Mouse (Mus musculus) G1E (cell line): ENCODE measurements around the gene Gnb3.

Source experiments
- CTCF ChIP-seq: IDR thresholded peaks from 2 replicates; pipeline ENCODE4 v1.5.1; 2012; ENCODE audit warnings: low read depth, low read length, inconsistent platforms, mixed read lengths
- GATA1 ChIP-seq: IDR thresholded peaks from 2 replicates; pipeline ENCODE4 v1.6.1; 2012; ENCODE audit warnings: borderline replicate concordance, low read length, inconsistent platforms, mixed read lengths
- GATA2 ChIP-seq: IDR thresholded peaks from 2 replicates; pipeline ENCODE4 v1.6.1; 2012; ENCODE audit warnings: low read depth, low read length, inconsistent platforms, borderline replicate concordance
- POLR2AphosphoS5 ChIP-seq: IDR thresholded peaks from 2 replicates; pipeline ENCODE4 v1.6.1; 2012; ENCODE audit warnings: low read depth, low read length, inconsistent platforms; ENCODE audit not compliant: insufficient replicate concordance
- TAL1 ChIP-seq: conservative IDR thresholded peaks from 2 replicates; pipeline ENCODE4 v1.6.1; 2012; ENCODE audit warnings: low read depth, low read length, inconsistent platforms, mixed read lengths

DNA sequence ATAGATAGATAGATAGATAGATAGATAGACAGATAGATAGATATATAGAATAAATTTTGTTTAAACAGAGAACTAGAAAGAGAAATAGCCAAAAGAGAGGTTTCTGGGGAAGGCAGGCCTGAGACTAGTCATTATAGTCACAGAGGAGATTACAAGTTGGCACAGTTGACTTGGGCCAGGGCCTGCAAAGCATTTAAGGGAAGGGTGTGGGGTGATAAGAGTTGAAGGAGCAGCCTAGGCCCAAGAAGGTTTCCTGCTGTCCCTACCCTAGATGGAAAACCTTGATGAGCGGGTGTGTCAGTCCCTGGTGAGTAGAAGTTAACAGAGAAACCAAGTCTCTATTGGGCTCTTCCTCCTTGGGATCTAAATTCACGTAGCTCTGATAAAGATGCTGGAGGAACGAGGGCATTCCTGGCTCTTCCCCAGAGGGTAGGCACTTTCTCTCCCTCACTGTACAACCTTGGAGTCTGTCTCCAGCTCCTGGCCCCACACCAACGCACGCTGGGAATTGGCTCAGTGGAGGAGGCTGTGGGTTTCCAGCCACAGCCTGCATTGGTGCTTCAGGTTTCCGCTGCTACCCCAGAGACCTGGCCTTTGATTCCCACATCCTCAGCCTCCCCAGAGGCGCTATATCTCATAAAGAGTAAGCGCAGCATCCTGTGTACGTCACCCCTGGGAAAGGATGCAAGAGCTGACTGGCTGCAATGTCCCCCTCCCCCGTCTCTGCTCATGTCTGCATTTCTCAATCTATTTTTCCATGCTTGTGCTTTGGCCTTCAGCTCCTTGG lies 44.8 kb upstream of the Gnb3 start:
- TF ChIP-seq CTCF (no peak), GATA1 (no peak), POLR2AphosphoS5 (no peak), TAL1 (no peak), GATA2 (no peak)
